Mouse (Mus musculus): Measurements from ENCODE around the gene Hykk. TPM values are rescaled to one million over a fixed set of nuclear protein-coding genes. Genes with fewer than 3 reads are reported as not detected.
A peak's percentile ranks its signal among the peaks of the same experiment; 100 is the strongest.

The Hykk gene
- total RNA-seq, 1 experiment = 1.8 TPM

DNA sequence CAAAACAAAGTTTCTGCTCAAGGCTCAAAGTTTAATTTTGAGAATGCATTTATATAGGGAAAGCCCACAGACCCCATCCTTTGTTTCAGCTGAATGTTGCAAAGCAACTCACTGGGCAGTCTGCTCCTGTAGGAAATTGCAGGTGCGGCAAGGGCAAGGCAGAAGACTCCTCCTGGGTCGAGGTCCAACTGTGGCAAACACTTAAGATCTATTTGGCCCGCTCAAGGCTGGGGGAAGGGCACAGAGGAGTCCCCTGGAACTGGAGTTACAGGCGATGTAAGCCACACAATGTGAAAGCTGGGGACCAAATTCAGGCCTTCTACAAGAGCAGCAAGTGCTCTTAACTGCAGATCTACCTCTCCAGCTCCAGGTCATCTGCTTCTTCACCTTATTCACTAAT, 2.9 kb downstream of the Hykk start:
- H3K9me3 ChIP-seq (ENCODE audit: control insufficient read depth, insufficient read depth, low read depth, low read length) = no peaks in the 10 kb centered on the region
- H3K27ac ChIP-seq (ENCODE audit: insufficient read depth, low read depth, low read length, poor library complexity, severe bottlenecking) = no peak overlapping the region
- H3K4me1 ChIP-seq (ENCODE audit: control insufficient read depth in 2 of 2, insufficient read depth in 2 of 2, low read length in 2 of 2, poor library complexity in 1 of 2) = peaks cover 0 to 5% of the 10 kb centered on the region in 2 experiments; a peak in 1 of 4 replicates
- no peak overlapping the region for H3K4me3 ChIP-seq (ENCODE audit: insufficient read depth in 1 of 2, low read depth in 1 of 2, low read length in 2 of 2, poor library complexity in 1 of 2, severe bottlenecking in 1 of 2)
- TF ChIP-seq HCFC1 (IDR thresholded peaks at IDR 0.05; ENCODE audit: borderline replicate concordance, insufficient read depth, low read length) = no peak
- TF ChIP-seq ZC3H11A (IDR thresholded peaks at IDR 0.05; ENCODE audit: borderline replicate concordance, low read depth, low read length) = no peak
- no peak overlapping the region for H3K9ac ChIP-seq (ENCODE audit: insufficient read depth, low read depth, low read length, poor library complexity, severe bottlenecking)
- in situ Hi-C loops (cut with MboI; ENCODE audit: low sequenced_read_pairs in 2 of 2, unreplicated experiment in 2 of 2) = no loop called here
- DNase-seq (ENCODE audit: low read depth, low spot score) = no peak
- no peaks in the 10 kb centered on the region for H3K36me3 ChIP-seq (ENCODE audit: control insufficient read depth, insufficient read depth, low read length, poor library complexity, severe bottlenecking)

DNA sequence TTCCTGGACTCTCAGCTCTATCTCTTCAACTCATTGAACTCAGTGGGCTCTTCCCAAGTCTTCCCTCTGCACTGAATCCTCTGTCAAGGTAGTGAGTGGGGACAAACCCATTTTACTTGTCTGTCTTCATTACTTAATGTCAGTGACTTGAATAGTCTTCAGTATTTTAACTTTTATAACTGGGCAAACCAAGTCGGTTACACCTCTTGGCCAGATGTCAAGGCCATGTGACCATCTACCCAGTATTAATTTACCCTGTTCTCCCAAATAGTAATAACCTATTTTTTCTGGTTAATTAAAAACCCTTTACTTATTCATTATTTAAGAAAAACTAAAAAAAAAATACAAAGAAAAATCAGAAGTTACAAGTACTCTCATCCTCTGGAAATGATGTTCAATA, 13.7 kb downstream of the Hykk start:
- no peak for DNase-seq (ENCODE audit: low read depth, low spot score)
- TF ChIP-seq CHD2 (IDR thresholded peaks at IDR 0.05; ENCODE audit: low read depth, low read length) (no peak), ZC3H11A (IDR thresholded peaks at IDR 0.05; ENCODE audit: borderline replicate concordance, low read depth, low read length) (no peak), HCFC1 (IDR thresholded peaks at IDR 0.05; ENCODE audit: borderline replicate concordance, insufficient read depth, low read length) (no peak), MAFK (IDR thresholded peaks at IDR 0.05; ENCODE audit: insufficient read depth, low read depth, low read length) (no peak), ZNF384 (IDR thresholded peaks at IDR 0.05; ENCODE audit: low read depth, low read length) (no peak)
- Histone ChIP-seq H3K9ac (ENCODE audit: insufficient read depth, low read depth, low read length, poor library complexity, severe bottlenecking) (no peak overlapping the region), H3K4me3 (ENCODE audit: insufficient read depth in 1 of 2, low read depth in 1 of 2, low read length in 2 of 2, poor library complexity in 1 of 2, severe bottlenecking in 1 of 2) (no peak overlapping the region), H3K4me1 (ENCODE audit: control insufficient read depth in 2 of 2, insufficient read depth in 2 of 2, low read length in 2 of 2, poor library complexity in 1 of 2) (no peaks in the 10 kb centered on the region), H3K27ac (ENCODE audit: insufficient read depth, low read depth, low read length, poor library complexity, severe bottlenecking) (no peak overlapping the region), H3K9me3 (ENCODE audit: control insufficient read depth, insufficient read depth, low read depth, low read length) (no peaks in the 10 kb centered on the region), H3K36me3 (ENCODE audit: control insufficient read depth, insufficient read depth, low read length, poor library complexity, severe bottlenecking) (no peaks in the 10 kb centered on the region)
- in situ Hi-C loops (cut with MboI; ENCODE audit: low sequenced_read_pairs in 2 of 2, unreplicated experiment in 2 of 2) = loop anchor here in 1 of 2 experiments (25.0 kb wide), 1 partner anchor 182 kb away; no protein-coding TSS in a partner anchor

DNA sequence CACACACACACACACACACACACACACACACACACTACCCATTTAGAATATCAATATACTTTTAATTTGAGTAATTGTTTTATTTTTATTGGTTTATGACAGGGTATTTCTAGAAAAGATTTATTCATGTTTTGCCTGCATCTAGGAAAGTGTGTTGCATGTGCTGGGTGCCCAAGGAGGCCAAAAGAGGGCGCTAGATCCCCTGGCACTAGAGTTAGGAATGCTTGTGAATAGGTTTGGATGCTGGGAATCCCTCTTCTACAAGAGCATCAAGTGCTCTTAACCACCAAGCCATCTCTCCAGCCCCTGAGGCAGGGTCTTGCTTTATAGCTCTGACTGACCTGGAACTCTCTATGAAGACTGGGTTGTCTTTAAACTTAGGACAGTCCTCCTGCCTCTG, 14.7 kb downstream of the Hykk start:
- peak; percentile 59 for DNase-seq (ENCODE audit: low read depth, low spot score)
- no peak for TF ChIP-seq MAFK (IDR thresholded peaks at IDR 0.05; ENCODE audit: insufficient read depth, low read depth, low read length)
- TF ChIP-seq ZC3H11A (IDR thresholded peaks at IDR 0.05; ENCODE audit: borderline replicate concordance, low read depth, low read length) = peak; percentile 62; the same call in 1 of the 2 replicates
- no peak for TF ChIP-seq CHD2 (IDR thresholded peaks at IDR 0.05; ENCODE audit: low read depth, low read length)
- Histone ChIP-seq H3K27ac (ENCODE audit: insufficient read depth, low read depth, low read length, poor library complexity, severe bottlenecking) (no peak overlapping the region), H3K4me3 (ENCODE audit: insufficient read depth in 1 of 2, low read depth in 1 of 2, low read length in 2 of 2, poor library complexity in 1 of 2, severe bottlenecking in 1 of 2) (no peak overlapping the region), H3K9ac (ENCODE audit: insufficient read depth, low read depth, low read length, poor library complexity, severe bottlenecking) (no peak overlapping the region), H3K4me1 (ENCODE audit: control insufficient read depth in 2 of 2, insufficient read depth in 2 of 2, low read length in 2 of 2, poor library complexity in 1 of 2) (no peaks in the 10 kb centered on the region), H3K9me3 (ENCODE audit: control insufficient read depth, insufficient read depth, low read depth, low read length) (no peaks in the 10 kb centered on the region), H3K36me3 (ENCODE audit: control insufficient read depth, insufficient read depth, low read length, poor library complexity, severe bottlenecking) (no peaks in the 10 kb centered on the region)
- in situ Hi-C loops (cut with MboI; ENCODE audit: low sequenced_read_pairs in 2 of 2, unreplicated experiment in 2 of 2) = loop anchor here in 1 of 2 experiments (25.0 kb wide), 1 partner anchor 181 kb away; no protein-coding TSS in a partner anchor

DNA sequence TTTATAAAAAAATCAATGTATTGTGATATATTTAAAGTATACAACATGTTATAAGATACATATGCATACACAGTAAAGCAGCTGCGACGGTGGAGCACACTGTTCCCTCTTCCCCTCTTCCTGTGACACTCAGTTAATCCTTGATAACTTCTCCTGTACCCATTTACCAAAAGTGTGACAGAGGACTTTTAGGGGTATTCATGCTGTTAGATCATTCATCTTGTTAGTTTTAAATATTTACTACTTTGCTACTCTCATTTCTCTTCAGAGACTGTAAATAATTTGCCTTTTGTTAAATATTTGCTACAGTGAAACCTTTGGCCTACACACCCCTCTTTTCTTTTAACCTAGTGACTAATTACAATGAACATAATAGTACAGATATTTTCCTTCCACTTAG, 15.3 kb downstream of the Hykk start:
- no peak overlapping the region for H3K27ac ChIP-seq (ENCODE audit: insufficient read depth, low read depth, low read length, poor library complexity, severe bottlenecking)
- H3K9me3 ChIP-seq (ENCODE audit: control insufficient read depth, insufficient read depth, low read depth, low read length) = no peaks in the 10 kb centered on the region
- no peak for DNase-seq (ENCODE audit: low read depth, low spot score)
- H3K4me1 ChIP-seq (ENCODE audit: control insufficient read depth in 2 of 2, insufficient read depth in 2 of 2, low read length in 2 of 2, poor library complexity in 1 of 2) = no peaks in the 10 kb centered on the region
- H3K4me3 ChIP-seq (ENCODE audit: insufficient read depth in 1 of 2, low read depth in 1 of 2, low read length in 2 of 2, poor library complexity in 1 of 2, severe bottlenecking in 1 of 2) = no peak overlapping the region
- no peaks in the 10 kb centered on the region for H3K36me3 ChIP-seq (ENCODE audit: control insufficient read depth, insufficient read depth, low read length, poor library complexity, severe bottlenecking)
- H3K9ac ChIP-seq (ENCODE audit: insufficient read depth, low read depth, low read length, poor library complexity, severe bottlenecking) = no peak overlapping the region
- in situ Hi-C loops (cut with MboI; ENCODE audit: low sequenced_read_pairs in 2 of 2, unreplicated experiment in 2 of 2) = loop anchor here in 1 of 2 experiments (25.0 kb wide), 1 partner anchor 180 kb away; no protein-coding TSS in a partner anchor
- TF ChIP-seq HCFC1 (IDR thresholded peaks at IDR 0.05; ENCODE audit: borderline replicate concordance, insufficient read depth, low read length) (no peak), MAFK (IDR thresholded peaks at IDR 0.05; ENCODE audit: insufficient read depth, low read depth, low read length) (no peak), ZNF384 (IDR thresholded peaks at IDR 0.05; ENCODE audit: low read depth, low read length) (no peak), ZC3H11A (IDR thresholded peaks at IDR 0.05; ENCODE audit: borderline replicate concordance, low read depth, low read length) (no peak), CHD2 (IDR thresholded peaks at IDR 0.05; ENCODE audit: low read depth, low read length) (no peak)

DNA sequence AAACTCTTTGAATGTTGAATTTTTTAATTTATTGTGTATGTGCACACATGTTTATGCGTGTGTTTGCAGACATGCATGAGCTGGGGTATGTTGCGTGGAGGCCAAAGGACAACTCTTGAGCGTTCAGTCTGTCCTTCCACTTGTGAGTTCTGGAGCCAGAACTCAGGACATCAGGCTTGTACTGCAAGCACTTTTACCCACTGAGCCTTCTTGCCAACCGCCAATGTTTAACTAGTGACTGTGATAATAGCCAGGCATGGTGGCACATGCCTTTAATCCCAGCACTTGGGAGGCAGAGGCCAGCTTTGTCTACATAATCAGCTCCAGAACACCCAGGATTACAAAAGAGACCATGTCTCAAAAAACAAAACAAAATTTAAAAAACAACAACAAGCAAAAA, 25.0 kb downstream of the Hykk start:
- H3K4me1 ChIP-seq (ENCODE audit: control insufficient read depth in 2 of 2, insufficient read depth in 2 of 2, low read length in 2 of 2, poor library complexity in 1 of 2) = no peaks in the 10 kb centered on the region
- DNase-seq (ENCODE audit: low read depth, low spot score) = no peak
- no peaks in the 10 kb centered on the region for H3K9me3 ChIP-seq (ENCODE audit: control insufficient read depth, insufficient read depth, low read depth, low read length)
- H3K9ac ChIP-seq (ENCODE audit: insufficient read depth, low read depth, low read length, poor library complexity, severe bottlenecking) = no peak overlapping the region
- H3K27ac ChIP-seq (ENCODE audit: insufficient read depth, low read depth, low read length, poor library complexity, severe bottlenecking) = no peak overlapping the region
- H3K4me3 ChIP-seq (ENCODE audit: insufficient read depth in 1 of 2, low read depth in 1 of 2, low read length in 2 of 2, poor library complexity in 1 of 2, severe bottlenecking in 1 of 2) = no peak overlapping the region
- in situ Hi-C loops (cut with MboI; ENCODE audit: low sequenced_read_pairs in 2 of 2, unreplicated experiment in 2 of 2) = loop anchor here in 1 of 2 experiments (25.0 kb wide), 1 partner anchor 170 kb away; no protein-coding TSS in a partner anchor
- no peaks in the 10 kb centered on the region for H3K36me3 ChIP-seq (ENCODE audit: control insufficient read depth, insufficient read depth, low read length, poor library complexity, severe bottlenecking)
- TF ChIP-seq ZC3H11A (IDR thresholded peaks at IDR 0.05; ENCODE audit: borderline replicate concordance, low read depth, low read length) (no peak), MAFK (IDR thresholded peaks at IDR 0.05; ENCODE audit: insufficient read depth, low read depth, low read length) (no peak), CHD2 (IDR thresholded peaks at IDR 0.05; ENCODE audit: low read depth, low read length) (no peak), ZNF384 (IDR thresholded peaks at IDR 0.05; ENCODE audit: low read depth, low read length) (no peak), HCFC1 (IDR thresholded peaks at IDR 0.05; ENCODE audit: borderline replicate concordance, insufficient read depth, low read length) (no peak)

Data from ES-E14 (cell line).